Mouse (Mus musculus): Measurements from ENCODE around the gene Mtfr1l.
"Not testable (repeated sequence)": the region's sequence is repeated elsewhere in the genome, so short reads cannot be mapped to it uniquely, and the experiment has no call there.

The Mtfr1l gene

GRCm38 (mm10) chr4:134516981-134517380 is 18.2 kb downstream of the Mtfr1l start:
- peak; percentile 75 for ATAC-seq (ENCODE audit: low TSS enrichment)

- ATAC-seq (ENCODE audit: low TSS enrichment), result no peak
These were observed 19.6 kb downstream of the Mtfr1l start for GRCm38 (mm10) chr4:134515614-134516013.

- no peak for ATAC-seq (ENCODE audit: low TSS enrichment)
These were observed 20.8 kb downstream of the Mtfr1l start for GRCm38 (mm10) chr4:134514309-134514930.

- ATAC-seq (ENCODE audit: low TSS enrichment), result no peak
These were observed 22.4 kb downstream of the Mtfr1l start for GRCm38 (mm10) chr4:134512798-134513197.

GRCm38 (mm10) chr4:134511730-134512129 is 23.5 kb downstream of the Mtfr1l start:
- ATAC-seq (ENCODE audit: low TSS enrichment), result no peak

GRCm38 (mm10) chr4:134510845-134511411 is 24.3 kb downstream of the Mtfr1l start, which contains the start of gene Aunip:
TSS of gene Aunip (plus strand) at chr4:134510999.
- peak; percentile 87 for ATAC-seq (ENCODE audit: low TSS enrichment)

- ATAC-seq (ENCODE audit: low TSS enrichment), result no peak
These were observed 24.8 kb downstream of the Mtfr1l start for GRCm38 (mm10) chr4:134510396-134510795.

GRCm38 (mm10) chr4:134506713-134507112 is 28.5 kb downstream of the Mtfr1l start:
- ATAC-seq (ENCODE audit: low TSS enrichment), result no peak

GRCm38 (mm10) chr4:134505966-134506594 is 29.1 kb downstream of the Mtfr1l start:
- no peak for ATAC-seq (ENCODE audit: low TSS enrichment)

GRCm38 (mm10) chr4:134505303-134505789 is 29.8 kb downstream of the Mtfr1l start:
- no peak for ATAC-seq (ENCODE audit: low TSS enrichment)

- ATAC-seq (ENCODE audit: low TSS enrichment), result no peak
These were observed 31.4 kb downstream of the Mtfr1l start for GRCm38 (mm10) chr4:134503686-134504357.

- ATAC-seq (ENCODE audit: low TSS enrichment), result no peak
These were observed 34.1 kb downstream of the Mtfr1l start for GRCm38 (mm10) chr4:134501095-134501494.

GRCm38 (mm10) chr4:134498983-134499382 is 36.2 kb downstream of the Mtfr1l start:
- not testable (repeated sequence) for ATAC-seq (ENCODE audit: low TSS enrichment)

GRCm38 (mm10) chr4:134497986-134498731 is 37.0 kb downstream of the Mtfr1l start:
- ATAC-seq (ENCODE audit: low TSS enrichment), result no peak

- ATAC-seq (ENCODE audit: low TSS enrichment), result peak; percentile 45
These were observed 38.0 kb downstream of the Mtfr1l start for GRCm38 (mm10) chr4:134497223-134497622.

- ATAC-seq (ENCODE audit: low TSS enrichment), result peak; percentile 76
These were observed 38.5 kb downstream of the Mtfr1l start, which contains the start of gene Paqr7 for GRCm38 (mm10) chr4:134496595-134497210. TSS of gene Paqr7 (plus strand) at chr4:134496697.

- ATAC-seq (ENCODE audit: low TSS enrichment), result no peak
These were observed 39.7 kb downstream of the Mtfr1l start for GRCm38 (mm10) chr4:134495546-134495923.

GRCm38 (mm10) chr4:134494780-134495545 is 40.2 kb downstream of the Mtfr1l start:
- ATAC-seq (ENCODE audit: low TSS enrichment), result no peak

- not testable (repeated sequence) for ATAC-seq (ENCODE audit: low TSS enrichment)
These were observed 41.0 kb downstream of the Mtfr1l start for GRCm38 (mm10) chr4:134494161-134494560.

- ATAC-seq (ENCODE audit: low TSS enrichment), result no peak
These were observed 43.5 kb downstream of the Mtfr1l start for GRCm38 (mm10) chr4:134491716-134492115.
